Mouse (Mus musculus) myocyte (in vitro differentiated cells): ENCODE results near the gene Mycbp2.

ENCODE experiments used
- E2F4 ChIP-seq: IDR thresholded peaks from one replicate; pipeline ENCODE4 v1.6.1; 2011; ENCODE audit warnings: mild to moderate bottlenecking, control low read depth, moderate library complexity; ENCODE audit not compliant: insufficient read depth
- MAX ChIP-seq: IDR thresholded peaks from one replicate; pipeline ENCODE4 v1.6.1; 2011; ENCODE audit warnings: low read depth, mild to moderate bottlenecking, control low read depth
- POLR2A ChIP-seq: IDR thresholded peaks from one replicate; pipeline ENCODE4 v1.6.1; 2011; ENCODE audit warnings: low read depth, mild to moderate bottlenecking, control low read depth, moderate library complexity; ENCODE audit not compliant: insufficient read length
- POLR2AphosphoS2 ChIP-seq: IDR thresholded peaks from one replicate; pipeline ENCODE4 v1.6.1; 2011; ENCODE audit warnings: low read depth, control low read depth; ENCODE audit not compliant: insufficient read length
- SRF ChIP-seq: IDR thresholded peaks from one replicate; pipeline ENCODE4 v1.6.1; 2011; ENCODE audit warnings: low read depth; ENCODE audit not compliant: control insufficient read depth, insufficient read length

DNA sequence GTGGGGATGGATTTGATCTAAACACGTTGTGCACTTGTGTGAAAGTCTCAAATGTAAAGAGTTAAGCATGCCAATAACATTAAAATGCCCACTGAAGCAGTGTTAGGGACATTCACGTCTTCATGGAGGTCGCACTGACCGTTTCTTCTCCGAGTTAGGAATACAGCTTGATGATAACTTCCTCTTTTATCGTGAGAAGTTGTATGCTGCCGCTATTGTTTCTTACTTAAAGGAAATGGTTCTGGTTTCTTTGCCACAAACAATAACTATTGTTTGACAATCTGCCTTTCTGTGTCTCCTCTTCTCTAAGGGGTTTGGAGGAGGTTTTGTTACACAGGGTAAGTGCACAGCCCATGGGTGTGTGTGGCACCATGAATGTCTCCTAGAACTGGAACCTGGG is 45.8 kb upstream of the Mycbp2 start:
- TF ChIP-seq MAX: no peak
- TF ChIP-seq E2F4: no peak
- no peak for TF ChIP-seq POLR2A
- no peak for TF ChIP-seq SRF
- no peak for TF ChIP-seq POLR2AphosphoS2
